In the genomic region with DNA sequence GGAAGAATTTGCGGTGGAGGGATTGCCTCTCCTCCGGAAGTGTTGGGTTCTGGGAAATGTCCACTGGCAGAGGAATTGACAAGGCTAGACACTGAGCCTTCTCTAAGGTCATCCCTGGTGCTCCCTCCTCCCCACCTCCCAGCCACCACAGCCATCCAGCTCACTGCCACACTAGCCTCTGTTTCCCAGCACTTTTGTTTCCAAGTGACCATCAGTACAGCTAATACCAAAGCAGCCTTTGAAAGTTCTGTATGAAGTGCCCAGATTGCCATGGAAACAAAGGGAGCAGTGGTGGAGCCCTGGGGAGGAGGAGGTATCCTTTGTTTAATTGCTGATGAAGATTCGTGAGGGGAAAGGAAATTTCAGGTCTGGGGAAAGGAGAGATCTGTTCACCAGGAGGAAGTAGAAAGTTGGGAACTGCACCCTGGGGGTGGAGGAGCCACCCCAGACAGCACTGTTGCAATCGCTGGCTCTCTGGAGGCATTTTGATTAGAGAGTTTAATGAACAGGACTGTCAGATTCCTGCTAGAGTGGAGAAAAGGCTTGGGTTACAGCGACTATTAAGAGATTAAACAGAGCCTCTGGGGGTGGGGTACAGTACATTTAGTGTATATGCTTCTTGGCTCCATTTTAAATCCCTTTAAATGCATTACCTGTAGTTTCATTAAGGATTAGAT, we compare ENCODE assay signal across 9 mouse cellular contexts. TPM values are rescaled to one million over a fixed set of nuclear protein-coding genes. Genes with fewer than 3 reads are reported as not detected.
DNase-seq lines count a peak whose midpoint lies in the region; ATAC-seq and TF ChIP-seq lines count a peak whose summit lies in the region.
"Had no signal": no experiment of that assay in that cellular context is flagged by ENCODE, and none has a peak within 500 bp of the region (broad histone marks: within the 10 kb centered on the region; RNA-seq: fewer than 3 reads in every experiment).

No protein-coding gene starts in this region.

- intact Hi-C loops in left cerebral cortex, postnatal 14 days (cut with DNase I): no loop called here

- 24% methylated on average over 5 of the region's 5 CpGs for WGBS in heart, embryonic 10.5 days
- 24% methylated on average over 5 of the region's 5 CpGs for WGBS in heart, embryonic 11.5 days (ENCODE audit: insufficient replicate concordance)
- WGBS in forebrain, embryonic 15.5 days: 15% methylated on average over 5 of the region's 5 CpGs
- WGBS in midbrain, embryonic 13.5 days: 22% methylated on average over 5 of the region's 5 CpGs
- 51% methylated on average over 5 of the region's 5 CpGs for WGBS in thymus, adult 2 months

- peaks cover 16% of the 10 kb centered on the region for H3K4me1 ChIP-seq in heart, embryonic 10.5 days
- H3K4me1 ChIP-seq in heart, embryonic 11.5 days (ENCODE audit: control insufficient read depth, insufficient read depth, low read length): peaks cover 8% of the 10 kb centered on the region
- H3K4me1 ChIP-seq in forebrain, embryonic 15.5 days: peaks cover 24% of the 10 kb centered on the region
- peaks cover 28% of the 10 kb centered on the region for H3K4me1 ChIP-seq in midbrain, embryonic 13.5 days (replicated peaks)
- 0 out of 2 replicates have a peak, but pooled peaks cover 2% of the 10 kb centered on the region for H3K4me1 ChIP-seq in thymus, adult 2 months (replicated peaks; ENCODE audit: control insufficient read depth, insufficient read depth, low read length)

- ATAC-seq in heart, embryonic 11.5 days (replicated peaks; ENCODE audit: insufficient number of reproducible peaks, low FRiP score, low TSS enrichment): no peak
- peak; percentile 57 for ATAC-seq in forebrain, embryonic 15.5 days (replicated peaks)
- peak; percentile 81 for ATAC-seq in midbrain, embryonic 13.5 days

- DNase-seq in heart, embryonic 10.5 days (ENCODE audit: low spot score): peak; percentile 72
- DNase-seq in embryo, embryonic 10.5 days (ENCODE audit: low spot score): peak; percentile 54
- DNase-seq in left cerebral cortex, postnatal 14 days (ENCODE audit: low spot score in 2 of 2): no peak
- no peak for DNase-seq in urinary bladder, postnatal 14 days (ENCODE audit: low spot score)
- DNase-seq in thymus, adult 2 months: no peak
- DNase-seq: gastrocnemius, postnatal 36 days had no signal

- no peak overlapping the region for H3K27ac ChIP-seq in heart, embryonic 10.5 days
- no peak overlapping the region for H3K27ac ChIP-seq in heart, embryonic 11.5 days (ENCODE audit: low read depth, low read length)
- H3K27ac ChIP-seq in forebrain, embryonic 15.5 days (replicated peaks): peak overlapping the region; percentile 25
- peak overlapping the region; percentile 40 for H3K27ac ChIP-seq in midbrain, embryonic 13.5 days
- H3K27ac ChIP-seq in thymus, adult 2 months (ENCODE audit: control insufficient read depth, insufficient read depth, low read length): no peak overlapping the region

- H3K9me3 ChIP-seq in heart, embryonic 10.5 days: no peaks in the 10 kb centered on the region
- no peaks in the 10 kb centered on the region for H3K9me3 ChIP-seq in heart, embryonic 11.5 days (replicated peaks; ENCODE audit: control insufficient read depth, low read length)
- H3K9me3 ChIP-seq in forebrain, embryonic 15.5 days: no peaks in the 10 kb centered on the region
- no peaks in the 10 kb centered on the region for H3K9me3 ChIP-seq in midbrain, embryonic 13.5 days

- H3K4me2 ChIP-seq in heart, embryonic 11.5 days: no peak overlapping the region
- no peak overlapping the region for H3K4me2 ChIP-seq in forebrain, embryonic 15.5 days (replicated peaks)
- 0 out of 2 replicates have a peak overlapping the region, but pooled peaks have one; percentile 3 for H3K4me2 ChIP-seq in midbrain, embryonic 13.5 days (replicated peaks)

- no peaks in the 10 kb centered on the region for H3K27me3 ChIP-seq in heart, embryonic 10.5 days (ENCODE audit: insufficient read depth, poor library complexity, severe bottlenecking)
- no peaks in the 10 kb centered on the region for H3K27me3 ChIP-seq in heart, embryonic 11.5 days (ENCODE audit: control insufficient read depth, insufficient read depth, low read length)
- H3K27me3 ChIP-seq in forebrain, embryonic 15.5 days: no peaks in the 10 kb centered on the region
- no peaks in the 10 kb centered on the region for H3K27me3 ChIP-seq in midbrain, embryonic 13.5 days
- H3K27me3 ChIP-seq in thymus, adult 2 months (ENCODE audit: control insufficient read depth, insufficient read depth, low read length): no peaks in the 10 kb centered on the region

- no peak for TF ChIP-seq POLR2A in thymus, adult 2 months (IDR thresholded peaks at IDR 0.05; ENCODE audit: control insufficient read depth, extremely low read depth, insufficient read depth, low read length, poor library complexity)

- H3K4me3 ChIP-seq in heart, embryonic 10.5 days: no peak overlapping the region
- H3K4me3 ChIP-seq in heart, embryonic 11.5 days (ENCODE audit: low read depth, low read length): no peak overlapping the region
- no peak overlapping the region for H3K4me3 ChIP-seq in forebrain, embryonic 15.5 days
- H3K4me3 ChIP-seq in midbrain, embryonic 13.5 days (replicated peaks): no peak overlapping the region
- H3K4me3 ChIP-seq in thymus, adult 2 months (ENCODE audit: control insufficient read depth, insufficient read depth, low read length): no peak overlapping the region

- no peak for TF ChIP-seq CTCF in thymus, adult 2 months (IDR thresholded peaks at IDR 0.05; ENCODE audit: borderline replicate concordance, control insufficient read depth, extremely low read depth, insufficient read depth, low read length, poor library complexity)

- no peak overlapping the region for H3K9ac ChIP-seq in heart, embryonic 11.5 days (ENCODE audit: low read depth, low read length)
- H3K9ac ChIP-seq in forebrain, embryonic 15.5 days (replicated peaks): no peak overlapping the region
- no peak overlapping the region for H3K9ac ChIP-seq in midbrain, embryonic 13.5 days (replicated peaks)

- H3K36me3 ChIP-seq in heart, embryonic 10.5 days: no peaks in the 10 kb centered on the region
- H3K36me3 ChIP-seq in heart, embryonic 11.5 days (ENCODE audit: control insufficient read depth, insufficient read depth, low read length): no peaks in the 10 kb centered on the region
- no peaks in the 10 kb centered on the region for H3K36me3 ChIP-seq in forebrain, embryonic 15.5 days
- no peaks in the 10 kb centered on the region for H3K36me3 ChIP-seq in midbrain, embryonic 13.5 days
- no peaks in the 10 kb centered on the region for H3K36me3 ChIP-seq in thymus, adult 2 months (ENCODE audit: control insufficient read depth, insufficient read depth, low read length)

RNA-seq across cellular contexts. Expression of a gene that starts 20.6 kb away (rescaled TPM):
- 3.4 and 5.3 TPM in 2 replicates for polyA plus RNA-seq in heart, embryonic 10.5 days (2016; fragmentation: Nextera tagmentation; extraction: Ambion mirVana)
- polyA plus RNA-seq in heart, embryonic 11.5 days (2014; fragmentation: Nextera tagmentation; extraction: Ambion mirVana): 7.9 and 9.3 TPM in 2 replicates
- polyA plus RNA-seq in forebrain, embryonic 15.5 days (2015; fragmentation: Nextera tagmentation; extraction: Ambion mirVana): 3.4 and 3.8 TPM in 2 replicates
- polyA plus RNA-seq in midbrain, embryonic 13.5 days (2015; fragmentation: Nextera tagmentation; extraction: Ambion mirVana): 3.1 and 8.6 TPM in 2 replicates
- 10 to 100 TPM; 19.6 to 25.3 TPM for total RNA-seq in left cerebral cortex, postnatal 14 days (2021)
- polyA plus RNA-seq in thymus, adult 2 months (2012; rRNA removed): 2.6 TPM in 2 replicates

RNA-seq across cellular contexts. Expression of a gene that starts 53.1 kb away (rescaled TPM):
- 10.0 and 13.2 TPM in 2 replicates for polyA plus RNA-seq in heart, embryonic 10.5 days (2016; fragmentation: Nextera tagmentation; extraction: Ambion mirVana)
- polyA plus RNA-seq in heart, embryonic 11.5 days (2014; fragmentation: Nextera tagmentation; extraction: Ambion mirVana): 13.6 and 14.3 TPM in 2 replicates
- 5.7 and 6.6 TPM in 2 replicates for polyA plus RNA-seq in forebrain, embryonic 15.5 days (2015; fragmentation: Nextera tagmentation; extraction: Ambion mirVana)
- 5.8 and 6.2 TPM in 2 replicates for polyA plus RNA-seq in midbrain, embryonic 13.5 days (2015; fragmentation: Nextera tagmentation; extraction: Ambion mirVana)
- 10 to 100 TPM; 15.1 to 16.1 TPM for total RNA-seq in left cerebral cortex, postnatal 14 days (2021)
- polyA plus RNA-seq in thymus, adult 2 months (2012; rRNA removed): 1.4 TPM in 2 replicates

Comparison
In these comparisons a context has a peak if more than half of its experiments do, and no peak if none do; other contexts are left out.
1. DNase-seq: peak in heart, embryonic 10.5 days (single experiment) and embryo, embryonic 10.5 days (single experiment); none in left cerebral cortex, postnatal 14 days (0 of 2), urinary bladder, postnatal 14 days (single experiment) and thymus, adult 2 months (single experiment).
2. H3K27ac ChIP-seq: peak in forebrain, embryonic 15.5 days (single experiment) and midbrain, embryonic 13.5 days (single experiment); none in heart, embryonic 10.5 days (single experiment), heart, embryonic 11.5 days (single experiment) and thymus, adult 2 months (single experiment).